Mouse (Mus musculus): ENCODE measurements around the gene Meltf. TPM values are rescaled to one million over a fixed set of nuclear protein-coding genes. Genes with fewer than 3 reads are reported as not detected.

Gene Meltf
- total and polyA plus RNA-seq, 3 experiments = not detected

DNA sequence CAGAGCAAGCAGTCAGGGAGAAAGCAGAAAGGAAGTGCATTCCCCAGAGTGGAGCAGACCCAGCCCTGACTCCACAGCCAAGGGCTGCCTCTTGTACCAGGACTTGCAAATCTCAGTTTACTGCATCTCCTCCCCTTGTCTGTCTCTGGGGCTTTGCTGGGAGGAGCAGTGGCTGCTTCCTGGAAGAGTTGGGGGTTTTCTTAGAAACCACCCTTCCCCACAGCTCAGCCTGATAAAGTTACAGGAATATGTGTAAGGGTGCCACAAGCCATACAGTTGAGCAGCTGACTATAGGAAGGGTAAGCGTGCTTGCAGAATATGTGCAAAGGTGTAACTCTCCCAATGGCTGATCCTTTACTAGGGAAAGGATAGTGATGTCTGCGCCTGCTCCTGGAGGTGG, 62.0 kb downstream of the Meltf start (continued):
- TF ChIP-seq POLR2AphosphoS2 (IDR thresholded peaks at IDR 0.05; ENCODE audit: low read length) (no peak), MYC (IDR thresholded peaks at IDR 0.05; ENCODE audit: low read depth, low read length) (no peak), ELF1 (IDR thresholded peaks at IDR 0.05; ENCODE audit: low read depth, low read length) (no peak), MYB (IDR thresholded peaks at IDR 0.05; ENCODE audit: low read depth, low read length) (no peak), MAFK (IDR thresholded peaks at IDR 0.05; ENCODE audit: borderline replicate concordance, low read depth, low read length) (no peak), NELFE (IDR thresholded peaks at IDR 0.05; ENCODE audit: low read depth, low read length) (no peak), SMC3 (IDR thresholded peaks at IDR 0.05; ENCODE audit: low read depth, low read length) (no peak), TBP (IDR thresholded peaks at IDR 0.05; ENCODE audit: low read depth, low read length) (no peak), BHLHE40 (IDR thresholded peaks at IDR 0.05; ENCODE audit: borderline replicate concordance, low read depth, low read length) (no peak), MEF2A (IDR thresholded peaks at IDR 0.05; ENCODE audit: extremely low read depth, insufficient replicate concordance, low read depth, low read length, poor library complexity, severe bottlenecking) (no peak), MAZ (IDR thresholded peaks at IDR 0.05; ENCODE audit: low read depth, low read length) (no peak), E2F4 (IDR thresholded peaks at IDR 0.05; ENCODE audit: borderline replicate concordance, low read depth, low read length) (0 out of 2 replicates have a peak, but pooled peaks have one; percentile 40), CHD1 (IDR thresholded peaks at IDR 0.05; ENCODE audit: low read depth, low read length) (no peak), RAD21 (IDR thresholded peaks at IDR 0.05; ENCODE audit: low read depth, low read length) (no peak), UBTF (IDR thresholded peaks at IDR 0.05; ENCODE audit: borderline replicate concordance, insufficient read depth, low read depth, low read length) (no peak)

- Histone ChIP-seq H3K27ac (ENCODE audit: control insufficient read depth, low read depth, low read length) (no peak overlapping the region), H3K9ac (ENCODE audit: control insufficient read depth, low read depth, low read length, poor library complexity, severe bottlenecking) (no peak overlapping the region), H3K79me2 (ENCODE audit: control insufficient read depth, insufficient read depth, low read length, poor library complexity) (peaks cover 29% of the 10 kb centered on the region), H3K4me1 (ENCODE audit: control insufficient read depth in 1 of 2, insufficient read depth in 2 of 2, low read length in 2 of 2) (peaks cover 2 to 18% of the 10 kb centered on the region in 2 experiments), H3K36me3 (ENCODE audit: control insufficient read depth in 1 of 2, insufficient read depth in 2 of 2, low read length in 2 of 2) (peaks cover 0 to 6% of the 10 kb centered on the region in 2 experiments; a peak in 1 of 4 replicates), H3K9me3 (replicated peaks; ENCODE audit: insufficient read depth, low read length) (no peaks in the 10 kb centered on the region), H3K27me3 (ENCODE audit: control insufficient read depth in 1 of 2, insufficient read depth in 2 of 2, low read length in 2 of 2) (no peaks in the 10 kb centered on the region), H3K4me3 (ENCODE audit: control insufficient read depth in 1 of 2, insufficient read depth in 1 of 2, low read depth in 2 of 2, low read length in 2 of 2) (no peak overlapping the region)
- DNase-seq (ENCODE audit: low read depth, low spot score) = peak; percentile 80
- peak; percentile 69 to 90 (median 80) for TF ChIP-seq CTCF (IDR thresholded peaks at IDR 0.05 in 2 of 3, conservative IDR thresholded peaks at IDR 0.05 in 1 of 3; ENCODE audit: control insufficient read depth in 1 of 3, insufficient read depth in 1 of 3, low read depth in 2 of 3, low read length in 3 of 3, poor library complexity in 1 of 3, severe bottlenecking in 1 of 3)
- no peak for TF ChIP-seq JUND (IDR thresholded peaks at IDR 0.05; ENCODE audit: low read depth, low read length)
- peak; percentile 55 for TF ChIP-seq NRF1 (IDR thresholded peaks at IDR 0.05; ENCODE audit: insufficient read depth, low read depth, low read length, poor library complexity, severe bottlenecking)
- no peak for TF ChIP-seq KAT2A (conservative IDR thresholded peaks at IDR 0.05; ENCODE audit: low read depth, low read length)
- TF ChIP-seq MEF2A (IDR thresholded peaks at IDR 0.05; ENCODE audit: extremely low read depth, insufficient replicate concordance, low read depth, low read length, poor library complexity, severe bottlenecking) = no peak
- no peak for TF ChIP-seq TCF12 (IDR thresholded peaks at IDR 0.05; ENCODE audit: low read depth, low read length)
- no peak for TF ChIP-seq MXI1 (IDR thresholded peaks at IDR 0.05; ENCODE audit: low read depth, low read length)
- TF ChIP-seq MYC (IDR thresholded peaks at IDR 0.05; ENCODE audit: low read depth, low read length) = no peak
- TF ChIP-seq CHD2 (IDR thresholded peaks at IDR 0.05; ENCODE audit: low read length) = no peak
- TF ChIP-seq HCFC1 (IDR thresholded peaks at IDR 0.05; ENCODE audit: low read depth, low read length) = no peak
- TF ChIP-seq ZC3H11A (IDR thresholded peaks at IDR 0.05; ENCODE audit: low read depth, low read length) = 0 out of 2 replicates have a peak, but pooled peaks have one; percentile 29
- TF ChIP-seq SMC3 (IDR thresholded peaks at IDR 0.05; ENCODE audit: low read depth, low read length) = peak; percentile 66
- TF ChIP-seq TAL1 (IDR thresholded peaks at IDR 0.05; ENCODE audit: low read length) = no peak
- TF ChIP-seq RCOR1 (IDR thresholded peaks at IDR 0.05; ENCODE audit: low read depth, low read length) = no peak
- TF ChIP-seq RAD21 (IDR thresholded peaks at IDR 0.05; ENCODE audit: low read depth, low read length) = peak; percentile 60
- TF ChIP-seq MYB (IDR thresholded peaks at IDR 0.05; ENCODE audit: low read depth, low read length) = no peak
These were observed 65.4 kb downstream of the Meltf start for GRCm38 (mm10) chr16:31943980-31944379.
